Mouse (Mus musculus): Measurements from ENCODE around the gene C2cd5.

GRCm38 (mm10) chr6:143145051-143145450 is 45.1 kb upstream of the C2cd5 start:
- TF ChIP-seq CTCF (IDR thresholded peaks at IDR 0.05; ENCODE audit: low read depth, low read length) (no peak), POLR2A (IDR thresholded peaks at IDR 0.05; ENCODE audit: insufficient read depth, low read length) (no peak), EP300 (IDR thresholded peaks at IDR 0.05; ENCODE audit: insufficient read depth, low read depth, low read length) (no peak)

Data from ES-Bruce4 (cell line).